Mouse (Mus musculus) forebrain, embryonic 14.5 days (tissue): ENCODE data around the gene Prpf6. TPM values are rescaled to one million over a fixed set of nuclear protein-coding genes. Genes with fewer than 3 reads are reported as not detected.

ENCODE experiments used
- ATAC-seq: fragments of 200-750 bp; cut with Nextera tagmentation; 2 replicates; pipeline ENCODE4 v1.8.0; 2017; ENCODE audit warnings: mild to moderate bottlenecking, moderate library complexity
- DNase-seq: peaks from one replicate; pipeline ENCODE4 v3.0.0-alpha.2; 2015; ENCODE audit warnings: low spot score
- H3K27ac ChIP-seq: fragments of 300-500 bp; sonication (generic); 2 replicates; pipeline ENCODE4 v1.5.1; 2014; ENCODE audit warnings: low read depth, mild to moderate bottlenecking, control low read depth, low read length, moderate library complexity
- H3K27me3 ChIP-seq: fragments of 300-500 bp; sonication (generic); replicated peaks from 2 replicates; pipeline ENCODE4 v1.6.1; 2014; ENCODE audit warnings: low read length, control low read depth, mixed read lengths; ENCODE audit not compliant: control insufficient read depth, insufficient read depth
- H3K36me3 ChIP-seq: fragments of 300-500 bp; sonication (generic); 2 replicates; pipeline ENCODE4 v1.6.1; 2014; ENCODE audit warnings: low read length, control low read depth; ENCODE audit not compliant: control insufficient read depth, insufficient read depth
- H3K4me1 ChIP-seq: fragments of 300-500 bp; sonication (generic); 2 replicates; pipeline ENCODE4 v1.6.1; 2014; ENCODE audit warnings: antibody characterized with exemption, low read length, control low read depth; ENCODE audit not compliant: control insufficient read depth, insufficient read depth
- H3K4me2 ChIP-seq: fragments of 300-500 bp; sonication (generic); 2 replicates; pipeline ENCODE4 v1.6.1; 2014; ENCODE audit warnings: mild to moderate bottlenecking, control low read depth, low read length
- H3K4me3 ChIP-seq: fragments of 300-500 bp; sonication (generic); 2 replicates; pipeline ENCODE4 v1.5.1; 2014; ENCODE audit warnings: low read depth, low read length, control low read depth
- H3K9ac ChIP-seq: fragments of 300-500 bp; sonication (generic); 2 replicates; pipeline ENCODE4 v1.6.1; 2014; ENCODE audit warnings: mild to moderate bottlenecking, low read length, control low read depth, moderate library complexity
- H3K9me3 ChIP-seq: fragments of 300-500 bp; sonication (generic); replicated peaks from 2 replicates; pipeline ENCODE4 v1.6.1; 2016; ENCODE audit warnings: low read length, control low read depth, mixed read lengths; ENCODE audit not compliant: control insufficient read depth
- WGBS: fragments of 180-500 bp; shearing (Covaris S2); extraction: QIAGEN DNeasy Blood & Tissue Kit; methylation state at CpG from one replicate; pipeline ENCODE4 v1.1.7; 2014; 5-methylcytosine and 5-hydroxymethylcytosine counted together
- polyA plus RNA-seq: library from polyadenylated mRNA; unstranded; fragments of >200 nt; fragmentation: Nextera tagmentation; extraction: Ambion mirVana; gene quantifications from 2 replicates; pipeline ENCODE4 v1.2.1, GENCODE M21; 2014

Prpf6 gene
- polyA plus RNA-seq, 1 experiment from 2014 or later, result 57.2 TPM

DNA sequence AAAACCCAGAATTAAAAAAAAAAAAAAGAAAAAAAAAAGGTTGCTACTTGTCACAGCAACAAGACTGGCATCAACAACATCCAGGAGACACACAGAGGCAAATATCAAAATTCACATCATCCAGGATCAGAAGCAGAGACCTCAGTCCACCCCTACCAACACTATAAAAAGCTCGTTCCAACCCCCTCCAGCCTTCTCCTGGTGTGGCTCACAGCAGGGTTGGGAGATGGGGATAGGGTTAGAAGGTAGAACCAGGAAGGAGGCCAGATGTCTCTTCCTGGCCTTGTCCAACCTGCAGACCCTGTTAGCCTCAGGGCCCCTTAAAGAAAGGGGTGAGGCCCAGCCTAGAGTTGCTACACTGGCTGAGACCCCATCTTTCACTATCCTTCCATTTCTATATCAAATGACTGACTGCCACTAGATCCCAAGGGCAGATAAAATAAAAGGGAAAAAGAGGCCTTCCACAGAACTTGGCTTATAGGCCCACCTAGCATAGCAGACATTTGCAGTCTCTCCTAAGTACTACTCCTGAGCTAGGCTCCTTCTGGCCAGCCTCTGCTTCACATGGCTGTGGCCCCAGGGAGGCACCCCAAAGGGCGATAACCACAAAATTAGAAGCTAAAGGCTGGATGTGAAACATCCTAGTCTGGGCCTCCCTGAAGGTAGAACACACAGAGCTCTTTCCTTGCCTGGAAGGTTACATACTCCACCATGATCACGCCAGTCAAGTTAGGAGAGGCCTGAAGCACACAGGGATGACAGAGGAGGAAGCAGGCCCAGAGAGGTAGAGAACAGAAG, 8.0 kb upstream of the Prpf6 start:
- ATAC-seq, result no peak
- Histone ChIP-seq H3K27ac (no peak overlapping the region), H3K9ac (no peak overlapping the region), H3K27me3 (no peaks in the 10 kb centered on the region), H3K4me1 (peaks cover 6% of the 10 kb centered on the region), H3K36me3 (peaks cover 55% of the 10 kb centered on the region), H3K4me3 (no peak overlapping the region), H3K9me3 (no peaks in the 10 kb centered on the region), H3K4me2 (no peak overlapping the region)
- no peak for DNase-seq
- 90% methylated on average over 3 of the region's 3 CpGs for WGBS

GRCm38 (mm10) chr2:181584411-181584942, 7.2 kb upstream of the Prpf6 start, which contains the start of gene Uckl1:
Uckl1 (minus strand) TSS chr2:181584892.
- ATAC-seq (no peak), DNase-seq (no peak)
- H3K9me3 ChIP-seq, result no peaks in the 10 kb centered on the region
- peaks cover 6% of the 10 kb centered on the region for H3K4me1 ChIP-seq
- H3K4me3 ChIP-seq, result no peak within 1 kb of the TSS
- no peak within 1 kb of the TSS for H3K4me2 ChIP-seq
- WGBS, result 88% methylated on average over 4 of the region's 4 CpGs
- H3K9ac ChIP-seq, result no peak within 1 kb of the TSS
- H3K27ac ChIP-seq, result no peak within 1 kb of the TSS
- no peaks in the 10 kb centered on the region for H3K27me3 ChIP-seq
- H3K36me3 ChIP-seq, result peaks cover 63% of the 10 kb centered on the region

- H3K4me2 ChIP-seq, result no peak overlapping the region
- H3K36me3 ChIP-seq, result peaks cover 73% of the 10 kb centered on the region
- ATAC-seq, result no peak
- no peaks in the 10 kb centered on the region for H3K9me3 ChIP-seq
- no peak for DNase-seq
- peaks cover 6% of the 10 kb centered on the region for H3K4me1 ChIP-seq
- H3K27ac ChIP-seq, result no peak overlapping the region
- H3K4me3 ChIP-seq, result no peak overlapping the region
- no peak overlapping the region for H3K9ac ChIP-seq
- H3K27me3 ChIP-seq, result no peaks in the 10 kb centered on the region
- WGBS, result 94% methylated on average over 5 of the region's 5 CpGs
Observed at GRCm38 (mm10) chr2:181585506-181585905, 6.2 kb upstream of the Prpf6 start.

DNA sequence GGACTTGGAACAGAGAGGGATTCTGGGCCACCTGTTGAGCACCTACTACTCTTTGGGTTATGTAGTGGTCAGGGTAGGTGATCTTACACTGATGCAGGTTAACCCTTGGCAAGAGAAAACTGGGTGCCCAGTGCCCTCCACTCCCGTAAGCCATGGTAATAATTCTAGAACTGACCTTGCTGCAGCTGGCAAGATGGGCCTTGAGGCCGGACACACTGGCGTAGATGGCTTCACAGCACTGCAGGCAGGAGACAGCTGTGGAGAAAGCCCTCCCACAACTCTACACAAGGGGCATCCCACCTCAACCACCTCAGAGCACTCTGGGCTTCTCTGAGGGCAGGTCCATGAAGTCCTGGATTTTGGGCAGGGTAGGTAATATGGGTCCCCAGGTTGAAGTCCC, 5.5 kb upstream of the Prpf6 start:
- 96% methylated on average over 3 of the region's 3 CpGs for WGBS
- no peak overlapping the region for H3K4me3 ChIP-seq
- H3K27me3 ChIP-seq, result no peaks in the 10 kb centered on the region
- no peak overlapping the region for H3K27ac ChIP-seq
- no peak overlapping the region for H3K9ac ChIP-seq
- H3K4me1 ChIP-seq, result peaks cover 3% of the 10 kb centered on the region
- no peak for ATAC-seq
- H3K9me3 ChIP-seq, result no peaks in the 10 kb centered on the region
- no peak overlapping the region for H3K4me2 ChIP-seq
- H3K36me3 ChIP-seq, result peaks cover 75% of the 10 kb centered on the region
- no peak for DNase-seq

DNA sequence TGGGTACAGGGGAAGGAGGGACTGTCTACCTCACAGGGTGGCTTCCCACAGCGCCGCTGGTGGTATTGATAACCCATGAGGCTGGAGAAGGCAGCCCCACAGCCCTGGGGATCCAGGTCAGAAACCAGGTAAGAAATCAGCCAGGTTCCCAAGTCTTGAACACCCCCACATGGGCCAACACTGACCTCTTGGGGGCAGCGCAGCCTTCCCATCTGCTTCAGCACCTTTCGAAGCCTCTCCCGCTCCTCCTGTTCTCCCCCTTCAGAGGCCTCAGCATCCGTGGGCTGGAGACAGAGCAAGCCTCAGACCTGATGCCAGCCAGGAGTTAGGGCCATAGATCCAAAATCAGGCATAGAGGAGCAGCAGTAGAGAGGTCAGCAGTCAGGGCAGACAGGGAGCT, 3.9 kb upstream of the Prpf6 start:
- Histone ChIP-seq H3K36me3 (peaks cover 75% of the 10 kb centered on the region), H3K9ac (no peak overlapping the region), H3K4me1 (peaks cover 8% of the 10 kb centered on the region), H3K4me2 (no peak overlapping the region), H3K9me3 (no peaks in the 10 kb centered on the region), H3K4me3 (no peak overlapping the region), H3K27me3 (no peaks in the 10 kb centered on the region), H3K27ac (no peak overlapping the region)
- ATAC-seq (no peak), DNase-seq (no peak)
- WGBS, result 79% methylated on average over 6 of the region's 6 CpGs

DNA sequence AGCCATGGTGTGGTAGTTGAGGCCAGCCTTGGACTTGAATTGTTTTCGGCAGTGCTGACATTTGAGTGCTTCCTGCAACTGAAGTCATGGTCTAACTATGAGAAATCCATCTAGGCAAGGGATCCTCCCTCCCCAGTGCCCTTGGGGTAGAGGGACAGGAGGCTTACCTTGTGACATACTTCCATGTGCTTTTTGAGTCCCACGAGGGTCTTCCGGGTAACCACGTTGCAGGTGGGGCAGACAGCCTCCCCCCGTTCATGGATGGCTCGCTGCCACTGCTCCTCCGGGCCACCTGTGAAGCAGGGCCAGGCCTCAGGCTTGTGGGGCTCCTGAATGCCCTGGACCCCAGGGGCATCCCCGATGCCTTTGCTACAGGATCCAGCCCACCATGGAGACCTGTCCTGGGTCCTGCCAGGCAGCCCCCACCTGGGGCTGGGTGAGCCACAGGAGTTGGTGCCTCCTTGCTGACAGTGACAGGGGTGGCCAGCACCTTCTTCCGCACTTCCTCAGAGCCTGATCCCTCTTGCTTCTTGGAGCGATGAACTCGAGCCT, 3.4 kb upstream of the Prpf6 start:
- ATAC-seq, result no peak
- WGBS, result 89% methylated on average over 11 of the region's 11 CpGs
- Histone ChIP-seq H3K27me3 (no peaks in the 10 kb centered on the region), H3K36me3 (peaks cover 70% of the 10 kb centered on the region), H3K27ac (no peak overlapping the region), H3K4me3 (no peak overlapping the region), H3K9me3 (no peaks in the 10 kb centered on the region), H3K4me1 (peaks cover 12% of the 10 kb centered on the region), H3K9ac (no peak overlapping the region), H3K4me2 (no peak overlapping the region)
- no peak for DNase-seq

GRCm38 (mm10) chr2:181589011-181589731, 2.5 kb upstream of the Prpf6 start:
- ATAC-seq (no peak), DNase-seq (no peak)
- no peak overlapping the region for H3K27ac ChIP-seq
- H3K4me2 ChIP-seq, result no peak overlapping the region
- peaks cover 63% of the 10 kb centered on the region for H3K36me3 ChIP-seq
- no peaks in the 10 kb centered on the region for H3K9me3 ChIP-seq
- no peak overlapping the region for H3K9ac ChIP-seq
- WGBS, result 93% methylated on average over 10 of the region's 10 CpGs
- H3K27me3 ChIP-seq, result no peaks in the 10 kb centered on the region
- H3K4me1 ChIP-seq, result peaks cover 12% of the 10 kb centered on the region
- no peak overlapping the region for H3K4me3 ChIP-seq

GRCm38 (mm10) chr2:181589732-181590105, 1.9 kb upstream of the Prpf6 start:
- 95% methylated on average over 9 of the region's 9 CpGs for WGBS
- Histone ChIP-seq H3K9ac (no peak overlapping the region), H3K4me1 (peaks cover 12% of the 10 kb centered on the region), H3K4me2 (no peak overlapping the region), H3K4me3 (no peak overlapping the region), H3K27ac (no peak overlapping the region), H3K9me3 (no peaks in the 10 kb centered on the region), H3K36me3 (peaks cover 57% of the 10 kb centered on the region), H3K27me3 (no peaks in the 10 kb centered on the region)
- ATAC-seq (no peak), DNase-seq (no peak)
